Mouse (Mus musculus) hindbrain, embryonic 15.5 days (tissue): Measurements from ENCODE around the gene Aatk. TPM values are rescaled to one million over a fixed set of nuclear protein-coding genes. Genes with fewer than 3 reads are reported as not detected.

Source experiments
- microRNA counts: library from miRNA; unstranded; fragments of <30 nt; microRNA quantifications from one replicate; lab custom pipeline; 2016
- microRNA-seq: library from miRNA; unstranded; fragments of <30 nt; microRNA quantifications from one replicate; pipeline ENCODE4, GENCODE M21; 2016
- polyA plus RNA-seq: library from polyadenylated mRNA; unstranded; fragments of >200 nt; fragmentation: Nextera tagmentation; extraction: Ambion mirVana; gene quantifications from 2 replicates; pipeline ENCODE4 v1.2.1, GENCODE M21; 2015

Gene Aatk
- polyA plus RNA-seq, 1 experiment from 2014 or later: 47.5 TPM

MicroRNAs encoded within 50 kb of the gene (microRNA counts, 519-probe panel; counts per million panel counts)
- microRNA mmu-miR-338-3p (lab: Ali Mortazavi, UCI): 3,284 counts per million, percentile 66 among the panel's probes with 10 or more counts
- 2,098 counts per million, percentile 20 among the panel's probes with 10 or more counts for microRNA mmu-miR-338-5p (lab: Ali Mortazavi, UCI)

Small RNA genes within 50 kb of the gene (microRNA-seq; reads per million reads assigned to microRNA genes)
- gene Gm25948 (not detected), gene Mir3065 (not detected), gene Mir338 (not detected)

Other genes with a start within 250 kb of the Aatk start
- 102 and 109 TPM in 2 replicates for gene Chmp6, start 133.7 kb downstream of the Aatk start, polyA plus RNA-seq
- 16.8 and 20.1 TPM in 2 replicates for gene Baiap2, start 104.4 kb downstream of the Aatk start, polyA plus RNA-seq
- 31.0 and 32.9 TPM in 2 replicates for gene Cep131, start 39.7 kb upstream of the Aatk start, polyA plus RNA-seq
- 22.0 and 25.5 TPM in 2 replicates for gene Tepsin, start 51.6 kb upstream of the Aatk start, polyA plus RNA-seq
- gene Ndufaf8, start 51.8 kb upstream of the Aatk start, polyA plus RNA-seq: 56.4 and 57.9 TPM in 2 replicates
- 112 and 116 TPM in 2 replicates for gene Slc38a10, start 104.2 kb upstream of the Aatk start, polyA plus RNA-seq
- 11.5 and 12.5 TPM in 2 replicates for gene Bahcc1, start 185.8 kb upstream of the Aatk start, polyA plus RNA-seq